Mouse (Mus musculus) left cerebral cortex, postnatal 25 days (tissue): Measurements from ENCODE around the gene Csf2rb. TPM values are rescaled to one million over a fixed set of nuclear protein-coding genes. Genes with fewer than 3 reads are reported as not detected.

Experiments used
- microRNA-seq, 2 experiments: library from miRNA; unstranded; fragments of <30 nt; microRNA quantifications; one replicate each; pipeline ENCODE4 v1.2.0; 2022
- total RNA-seq, 2 experiments: library from RNA; stranded (reverse); gene quantifications; 2 replicates each; pipeline ENCODE4 v1.2.3; 2021

Gene Csf2rb
- total RNA-seq, 2 experiments from 2014 or later = 0.89 to 2.5 TPM

Small RNA genes within 50 kb of the gene (microRNA-seq; reads per million reads assigned to microRNA genes)
- gene Mir7676-1 (0 reads per million in 2 experiments), gene Mir7676-2 (0 reads per million in 2 experiments)

Other genes starting within 250 kb of the Csf2rb start
- gene Cacng2, start 205.7 kb upstream of the Csf2rb start, total RNA-seq = 10 to 100 TPM; 54.3 to 63.2 TPM
- gene Ift27, start 151.6 kb upstream of the Csf2rb start, total RNA-seq = 10 to 100 TPM; 33.7 to 36.5 TPM
- gene Pvalb, start 119.4 kb upstream of the Csf2rb start, total RNA-seq = 10 to 100 TPM; 88.7 to 95.1 TPM
- gene Ncf4, start 81.0 kb upstream of the Csf2rb start, total RNA-seq = 1 to 10 TPM in 1 of 2 experiments, under 1 TPM in 1; 0.89 to 1.7 TPM
- gene Csf2rb2, start 20.0 kb upstream of the Csf2rb start, total RNA-seq = under 1 TPM; 0.60 to 0.69 TPM
- gene Tex33, start 70.2 kb downstream of the Csf2rb start, total RNA-seq = not detected
- 10 to 100 TPM; 33.3 to 33.4 TPM for gene Tst, start 80.2 kb downstream of the Csf2rb start, total RNA-seq
- gene Mpst, start 80.7 kb downstream of the Csf2rb start, total RNA-seq = 10 to 100 TPM; 32.2 to 33.6 TPM
- 100 to 1,000 TPM; 317 to 361 TPM for gene Kctd17, start 102.8 kb downstream of the Csf2rb start, total RNA-seq
- gene Tmprss6, start 142.9 kb downstream of the Csf2rb start, total RNA-seq = 1 to 10 TPM in 1 of 2 experiments, not detected in 1; 1.4 TPM
- gene Il2rb, start 169.5 kb downstream of the Csf2rb start, total RNA-seq = under 1 TPM in 1 of 2 experiments, not detected in 1; 0.23 TPM
- 1 to 10 TPM; 3.2 to 3.3 TPM for gene C1qtnf6, start 205.7 kb downstream of the Csf2rb start, total RNA-seq
- 10 to 100 TPM; 19.8 to 22.0 TPM for gene Sstr3, start 218.9 kb downstream of the Csf2rb start, total RNA-seq
- 1 to 10 TPM; 1.9 to 2.9 TPM for gene Rac2, start 247.0 kb downstream of the Csf2rb start, total RNA-seq